Mouse (Mus musculus) right cerebral cortex, adult 2 months (tissue): Measurements from ENCODE around the gene Kif20b.

ENCODE experiments used
- DNase-seq, 2 experiments: peaks; one replicate each; pipeline ENCODE4 v3.0.0; 2021 to 2022; ENCODE audit warnings: low spot score in 2 of 2

Gene Kif20b

GRCm38 (mm10) chr19:34921652-34922602 lies at the start of gene Kif20b:
Gene Kif20b, plus strand, starts transcription at chr19:34922361.
- DNase-seq = peak; percentile 85 to 86

DNA sequence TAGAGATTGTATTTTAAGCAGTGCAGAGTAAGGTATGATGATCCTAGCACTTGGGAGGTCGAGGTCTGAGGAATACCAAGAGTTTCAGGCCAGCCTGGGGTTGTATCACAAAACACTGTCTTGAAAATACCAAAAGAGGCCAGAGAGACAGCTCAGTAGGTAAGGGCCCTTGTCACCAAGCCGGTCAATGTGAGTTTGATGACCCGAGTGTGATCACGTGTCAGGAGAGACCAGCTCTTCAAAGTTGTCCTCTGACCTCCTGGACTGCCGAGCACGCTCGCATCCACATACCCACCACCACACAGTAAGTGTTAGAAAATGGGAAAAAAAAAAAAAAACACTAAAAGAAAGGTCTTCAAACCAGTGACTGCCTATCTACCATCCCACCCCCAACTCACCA lies 45.5 kb upstream of the Kif20b start:
- no peak for DNase-seq

- peak; percentile 88 to 90 for DNase-seq
Measured at GRCm38 (mm10) chr19:34877898-34878602, 44.1 kb upstream of the Kif20b start.

DNA sequence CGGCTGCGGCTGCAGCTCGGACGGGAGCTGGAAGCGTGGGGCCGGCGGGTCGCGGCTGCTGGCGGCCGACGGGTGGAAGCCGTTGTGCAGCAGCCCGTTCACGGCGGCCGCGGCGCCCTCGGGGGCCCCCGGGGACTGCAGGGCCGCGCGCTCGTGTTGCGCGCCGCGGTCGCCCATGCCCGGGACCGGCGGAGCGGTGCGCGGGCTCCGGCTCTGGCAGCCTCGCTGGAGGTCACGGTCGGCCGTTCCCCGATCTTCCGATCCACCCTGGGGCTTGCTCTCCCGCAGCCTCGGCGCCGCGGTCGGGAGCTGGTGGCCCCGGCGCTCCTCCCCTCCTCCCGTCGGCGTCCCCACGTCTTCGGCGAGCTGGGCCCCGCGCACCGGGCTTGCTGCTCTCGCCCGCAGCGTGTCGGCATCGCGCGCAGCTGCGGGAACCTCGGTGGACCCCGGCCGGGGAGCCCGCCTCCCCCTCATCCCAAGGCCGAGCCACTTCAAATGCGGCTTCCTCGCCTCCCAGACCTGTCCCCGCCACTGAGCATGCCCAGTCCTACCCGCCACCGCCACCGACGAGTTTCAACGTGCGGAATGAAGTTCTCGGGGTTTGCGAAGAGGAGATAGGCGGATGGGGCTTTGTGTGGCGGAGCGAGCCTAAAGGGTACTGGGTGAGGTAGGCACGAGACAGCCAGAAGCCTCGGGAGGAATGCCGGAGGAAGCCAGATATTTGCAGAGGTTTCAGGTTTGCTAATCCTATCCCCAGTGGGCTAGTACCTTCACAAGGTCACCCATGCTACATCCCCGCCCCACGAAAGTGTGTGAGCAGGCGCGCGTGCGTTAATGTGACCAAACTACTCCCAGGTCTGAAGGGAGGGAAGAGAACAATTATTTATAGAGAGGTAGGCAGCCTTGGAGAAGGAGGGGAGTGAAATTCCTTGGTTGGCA lies 43.3 kb upstream of the Kif20b start, which contains the start of gene Pank1:
Gene Pank1 (minus strand): TSS at position 853 of the 939 bp plus-strand sequence.
- peak; percentile 81 to 84 for DNase-seq

GRCm38 (mm10) chr19:34879624-34880023 lies 42.5 kb upstream of the Kif20b start:
- DNase-seq = no peak

- peak; percentile 23 to 25 for DNase-seq
Measured at GRCm38 (mm10) chr19:34881160-34881559, 41.0 kb upstream of the Kif20b start.

DNA sequence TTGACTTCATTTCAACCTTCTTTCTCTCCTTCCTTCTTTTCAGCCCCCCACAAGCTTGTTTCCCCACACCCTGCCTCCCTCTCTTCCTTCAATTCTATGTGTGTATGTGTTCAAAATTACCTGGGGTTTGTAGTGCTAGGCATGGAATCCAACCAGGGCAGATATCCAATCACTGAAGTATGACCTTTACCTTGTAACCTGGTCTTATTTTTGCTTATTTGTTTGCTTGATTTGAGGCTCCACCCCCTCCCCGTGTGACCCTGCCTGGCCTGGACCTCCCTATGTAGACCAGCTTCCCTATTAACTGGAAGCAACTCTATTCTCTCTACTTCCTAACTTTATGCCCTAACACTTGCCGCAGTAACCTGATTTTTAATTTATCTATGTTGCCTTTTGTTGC lies 39.7 kb upstream of the Kif20b start:
- DNase-seq = no peak

- no peak for DNase-seq
Measured at GRCm38 (mm10) chr19:34883526-34884224, 38.5 kb upstream of the Kif20b start.

GRCm38 (mm10) chr19:34886324-34886723 lies 35.8 kb upstream of the Kif20b start:
- DNase-seq = no peak

DNA sequence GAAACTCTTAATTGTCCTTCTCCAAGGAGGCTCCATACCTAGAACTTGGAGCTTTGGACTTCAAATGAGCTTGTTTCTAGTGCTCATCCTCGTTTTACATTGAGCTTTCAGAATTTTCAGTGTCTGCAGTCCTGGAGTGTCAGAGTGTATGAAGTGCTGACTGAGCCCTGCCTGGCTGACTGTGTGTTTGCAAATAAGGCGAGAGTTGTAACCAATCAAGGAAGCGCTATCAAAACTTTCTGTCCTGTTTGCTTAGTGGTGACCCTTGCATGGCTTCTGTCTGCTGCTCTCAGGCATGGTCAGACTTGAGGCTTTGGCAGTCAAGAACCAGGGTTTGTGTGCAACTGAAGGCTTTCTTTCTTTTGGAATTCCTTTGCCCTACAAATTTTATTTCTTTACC lies 31.2 kb upstream of the Kif20b start:
- no peak for DNase-seq

DNA sequence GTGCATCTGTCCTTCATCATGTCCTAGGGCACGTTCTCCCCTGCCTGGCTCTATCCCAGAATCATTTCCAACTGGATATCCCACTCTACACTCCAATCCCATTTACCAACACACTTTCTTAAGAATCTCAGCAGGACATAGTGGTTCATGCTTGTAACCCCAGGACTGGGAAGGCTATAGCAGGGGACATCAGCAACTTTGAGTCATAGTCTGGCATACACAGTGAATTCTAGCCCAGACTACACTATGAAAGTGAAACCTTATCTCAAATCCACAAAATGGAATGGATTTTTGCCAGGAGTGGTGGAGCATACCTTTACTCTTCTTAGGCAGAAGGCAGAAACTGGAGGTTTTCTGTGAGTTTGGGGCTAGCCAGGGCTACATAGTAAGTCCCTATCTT lies 30.6 kb upstream of the Kif20b start:
- DNase-seq = no peak

GRCm38 (mm10) chr19:34895082-34895481 lies 27.1 kb upstream of the Kif20b start:
- DNase-seq = no peak

DNA sequence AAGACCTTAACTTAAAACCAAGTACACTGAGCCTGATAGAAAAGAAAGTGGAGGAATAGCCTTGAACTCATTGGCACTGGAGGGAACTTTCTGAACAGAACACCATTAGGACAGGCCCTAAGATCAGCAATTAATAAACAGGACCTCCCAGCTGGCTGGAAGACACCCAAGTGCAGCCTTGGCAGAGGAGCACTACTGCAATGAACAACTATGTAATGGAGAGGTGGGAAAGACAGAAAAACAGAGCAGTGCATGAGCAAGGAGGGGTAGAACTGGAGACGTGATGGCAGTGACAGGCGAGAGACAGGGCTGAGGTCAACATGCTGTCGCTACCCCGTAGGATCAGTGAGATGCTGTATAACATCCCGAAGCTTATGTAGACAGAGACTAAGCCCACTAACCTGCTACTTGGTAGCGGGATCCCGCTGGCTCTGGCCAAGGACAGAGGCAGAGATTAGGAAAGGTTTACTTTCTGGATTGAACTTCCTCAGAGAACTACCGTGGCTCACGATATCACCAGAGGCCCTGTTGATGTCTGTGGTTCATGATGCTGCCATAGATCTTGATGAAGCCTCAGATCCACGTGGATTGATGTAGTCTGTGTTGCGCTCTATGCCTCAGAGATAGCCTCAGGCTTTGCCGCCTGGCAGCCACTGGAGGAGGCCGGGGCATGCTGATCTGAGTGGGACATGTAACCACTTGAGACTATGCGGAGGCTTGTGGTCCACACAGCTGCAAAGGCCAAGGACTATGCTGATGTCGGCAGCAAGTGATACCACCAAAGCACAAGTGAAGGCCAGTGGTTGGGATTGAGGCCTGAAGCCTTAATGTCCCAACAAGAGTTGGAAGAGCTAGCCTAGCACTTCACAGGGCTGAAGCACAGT lies 24.8 kb upstream of the Kif20b start:
- no peak for DNase-seq

GRCm38 (mm10) chr19:34898941-34899340 lies 23.2 kb upstream of the Kif20b start:
- DNase-seq = no peak

DNA sequence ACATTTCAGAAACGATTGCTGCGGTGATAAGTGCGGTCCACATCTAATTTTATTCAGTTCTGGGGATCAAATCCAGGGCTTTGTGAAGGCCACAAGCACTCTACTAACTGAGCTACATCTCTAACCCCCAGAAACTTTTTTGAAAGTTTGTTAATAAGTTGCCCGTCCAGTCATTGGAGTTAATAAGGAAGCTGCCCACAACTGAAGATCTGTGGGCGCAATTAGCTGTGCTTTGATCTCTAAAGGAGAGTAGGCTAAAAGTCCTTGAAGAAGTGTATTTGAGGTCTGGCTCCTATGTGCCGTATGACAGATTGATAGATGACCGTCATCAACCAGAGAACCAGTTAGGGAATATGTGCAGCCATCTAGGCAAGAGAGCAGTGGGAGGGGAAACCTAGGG lies 20.9 kb upstream of the Kif20b start:
- no peak for DNase-seq

DNA sequence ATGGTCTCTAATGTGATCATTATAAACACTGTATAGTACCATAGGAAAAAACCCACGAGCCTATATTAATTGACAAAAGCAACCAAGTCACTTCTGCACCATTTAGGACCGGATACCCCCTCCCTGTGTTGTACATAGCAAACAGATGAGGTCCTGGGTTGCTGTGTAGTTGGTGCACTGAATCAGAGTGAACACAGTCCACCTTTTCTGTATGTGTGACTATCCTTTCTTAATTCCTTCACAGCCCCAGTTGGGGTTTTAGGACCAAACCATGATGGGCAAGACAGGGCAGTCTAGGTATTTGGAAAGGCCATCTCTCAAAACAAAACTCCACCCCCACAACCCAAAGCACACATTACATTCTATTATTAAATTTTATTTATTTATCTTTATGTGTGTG lies 20.4 kb upstream of the Kif20b start:
- DNase-seq = no peak

DNA sequence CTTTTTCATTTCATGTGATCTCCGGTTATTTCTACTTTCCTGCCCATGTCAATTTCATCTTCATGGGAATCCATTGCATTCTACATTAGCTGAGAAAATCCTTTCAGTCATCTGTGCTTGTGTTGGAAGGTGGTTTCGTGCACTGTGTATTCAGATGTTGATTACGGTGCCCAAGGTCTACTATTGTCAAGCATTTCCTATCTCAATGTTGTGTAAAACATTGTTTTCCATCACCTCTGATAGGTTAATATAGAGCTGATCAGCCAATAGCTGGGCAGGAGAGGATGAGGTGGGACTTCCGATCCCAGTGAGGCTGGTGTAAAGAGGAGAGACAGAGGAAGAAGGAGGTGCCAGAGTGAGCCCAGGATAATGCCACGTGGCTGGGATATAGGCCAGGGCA lies 18.1 kb upstream of the Kif20b start:
- DNase-seq = no peak

GRCm38 (mm10) chr19:34905424-34905823 lies 16.7 kb upstream of the Kif20b start:
- no peak for DNase-seq

GRCm38 (mm10) chr19:34906772-34907171 lies 15.4 kb upstream of the Kif20b start:
- DNase-seq = no peak

- DNase-seq = no peak
Measured at GRCm38 (mm10) chr19:34912366-34912765, 9.8 kb upstream of the Kif20b start.
